Mouse (Mus musculus) lung, postnatal 10 days (tissue): ENCODE measurements at regions not wholly inside any gene's neighbourhood (a gene's known extent, or its start where the extent isn't known, plus 50 kb on each side); places are given as distances from the start of the nearest gene placed in this dataset.
A peak's percentile ranks its signal among the peaks of the same experiment; 100 is the strongest.

ENCODE experiments used
- DNase-seq: peaks from one replicate; pipeline ENCODE4 v3.0.0; 2021

- no peak for DNase-seq
Measured at GRCm38 (mm10) chr15:36945309-36945708, 62.3 kb downstream of the Zfp706 start.

GRCm38 (mm10) chr15:36944556-36945171 is 62.9 kb downstream of the Zfp706 start:
- no peak for DNase-seq

DNA sequence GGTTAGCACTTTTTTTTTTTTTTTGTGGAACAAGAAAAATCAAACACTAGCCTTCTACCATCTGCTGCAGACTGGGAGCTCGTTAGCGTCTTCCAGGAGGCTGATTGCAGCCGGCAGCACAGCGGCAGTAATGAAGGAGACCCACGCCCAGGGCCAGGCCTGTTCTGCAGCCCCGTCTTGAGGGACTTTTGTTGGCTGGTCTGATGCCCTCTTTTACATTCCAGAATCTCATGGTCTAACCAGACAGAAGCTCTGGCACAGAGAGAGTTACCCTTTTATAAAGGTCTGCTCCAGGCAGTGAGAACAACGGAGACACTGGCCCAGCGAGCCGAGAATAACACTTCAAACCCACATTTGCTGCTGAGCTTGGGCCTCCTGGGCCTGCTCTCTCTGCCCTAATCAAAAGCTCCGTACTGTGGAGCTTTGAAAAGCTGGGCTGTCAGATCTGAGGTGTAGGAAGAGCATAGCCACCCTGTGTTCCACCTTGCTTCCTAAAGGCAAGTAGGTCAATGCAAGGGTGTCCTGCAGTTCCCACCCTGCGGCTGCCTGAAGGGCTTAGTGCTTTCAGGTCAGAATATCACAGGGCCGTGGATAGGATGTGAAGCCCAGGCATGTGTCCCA is 64.0 kb downstream of the Zfp706 start:
- no peak for DNase-seq

DNA sequence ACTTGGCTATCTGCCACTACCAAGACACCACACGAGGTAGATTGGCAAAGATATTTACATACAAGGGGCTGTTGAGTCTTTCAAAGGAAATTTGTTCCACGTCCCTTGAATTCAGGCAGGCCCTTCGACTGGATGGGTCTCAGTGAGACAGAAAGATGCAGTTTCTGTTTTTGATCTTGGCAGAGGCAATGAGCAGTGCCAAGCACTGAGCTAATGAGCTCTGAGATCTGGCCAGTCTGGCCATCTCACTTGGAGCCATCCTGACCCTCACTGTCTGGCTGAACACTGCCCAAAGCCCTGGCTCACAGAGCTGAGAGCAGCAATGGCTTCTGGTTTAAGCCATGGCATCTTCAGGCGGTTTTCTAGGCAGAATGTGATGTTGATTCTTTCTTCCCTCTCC is 65.3 kb downstream of the Zfp706 start:
- DNase-seq = no peak

DNA sequence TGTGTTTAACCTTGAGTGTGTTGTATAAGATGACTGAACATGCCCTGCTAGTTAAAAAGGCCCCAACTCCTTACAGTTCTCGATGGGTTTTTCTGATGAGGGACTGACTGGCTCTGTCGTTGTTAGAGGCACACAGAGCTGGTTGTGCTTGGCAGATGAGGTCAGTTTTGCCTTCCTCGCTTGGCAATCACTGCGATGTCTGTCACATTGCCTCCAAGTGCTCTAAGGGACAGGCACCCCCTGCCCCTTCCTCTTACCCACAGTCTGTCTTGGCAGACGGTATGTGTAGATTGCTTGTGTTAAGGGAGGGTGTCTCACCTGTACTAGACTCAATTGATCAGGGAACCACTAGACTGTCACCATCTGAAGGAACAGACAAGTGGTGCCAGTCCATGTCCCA is 65.8 kb downstream of the Zfp706 start:
- DNase-seq = no peak

GRCm38 (mm10) chr15:36939608-36940007 is 68.0 kb downstream of the Zfp706 start:
- DNase-seq = no peak

- no peak for DNase-seq
Measured at GRCm38 (mm10) chr15:36939153-36939552, 68.4 kb downstream of the Zfp706 start.

- peak; percentile 92 for DNase-seq
Measured at GRCm38 (mm10) chr15:36938511-36939150, 68.9 kb downstream of the Zfp706 start.

DNA sequence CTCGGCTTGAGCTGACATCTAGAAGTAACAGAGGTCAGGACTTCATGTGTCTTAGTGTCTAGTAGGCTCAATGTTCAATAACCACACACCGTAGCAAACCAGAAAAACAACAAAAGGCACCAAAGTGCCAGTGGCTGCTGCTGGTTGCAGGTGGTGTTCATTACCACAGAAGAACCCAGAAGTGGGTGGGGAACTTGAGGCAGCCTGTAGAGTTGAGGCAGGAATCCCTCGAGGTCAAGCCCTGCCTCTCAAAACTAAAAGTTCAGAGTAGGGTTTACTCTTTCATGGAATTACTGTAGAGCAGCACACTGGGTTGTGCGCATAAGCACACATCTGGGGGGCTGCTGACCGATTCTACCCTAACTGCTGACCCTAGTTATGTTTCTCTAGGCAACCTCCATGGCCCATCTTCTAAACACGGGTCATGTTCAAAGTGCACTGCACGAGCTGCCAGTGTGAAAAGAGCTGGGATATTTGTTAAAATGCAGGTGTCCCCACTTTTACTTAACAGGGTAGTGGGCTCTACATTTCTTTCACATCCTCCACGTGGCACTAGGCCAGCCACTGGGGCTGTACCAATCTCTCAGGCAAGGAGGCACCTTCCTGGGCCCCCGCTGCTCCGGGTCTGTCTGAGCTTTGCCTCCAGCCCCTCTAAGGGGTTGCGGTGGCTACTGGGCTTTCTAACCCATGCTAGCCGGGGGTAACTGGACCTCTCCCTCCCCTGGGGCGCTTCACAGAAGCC is 69.6 kb downstream of the Zfp706 start:
- DNase-seq = no peak

DNA sequence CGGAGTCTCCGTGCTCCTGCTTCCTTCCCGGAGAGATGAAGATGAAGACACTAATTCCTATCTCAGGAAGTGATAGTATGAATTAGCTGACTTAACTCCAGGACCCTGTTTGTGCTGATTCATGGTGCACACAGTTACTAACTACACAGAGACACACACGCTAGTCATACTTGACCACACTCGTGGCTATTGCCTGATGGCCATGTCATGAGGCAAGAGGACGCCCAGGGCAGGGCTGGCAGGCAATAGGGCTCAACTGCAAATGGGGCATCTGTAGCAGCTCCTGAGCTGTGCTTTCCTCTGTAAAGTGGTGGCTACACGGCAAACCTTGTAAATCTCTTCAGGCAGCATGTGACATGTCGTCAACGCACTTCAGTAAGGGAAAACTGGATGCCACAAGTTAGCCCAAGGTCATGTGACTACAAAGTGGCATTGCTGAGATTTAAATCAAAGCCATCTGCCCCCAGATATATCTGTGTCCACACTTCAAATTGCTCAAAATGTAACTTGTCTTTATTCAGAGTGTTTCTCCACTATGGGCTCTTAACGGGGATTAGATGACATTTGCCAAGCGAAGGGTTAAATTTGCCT is 70.4 kb downstream of the Zfp706 start:
- DNase-seq = no peak

- no peak for DNase-seq
Measured at GRCm38 (mm10) chr15:36934801-36935200, 72.8 kb downstream of the Zfp706 start.

- DNase-seq = peak; percentile 36
Measured at GRCm38 (mm10) chr15:36933581-36933991, 74.0 kb downstream of the Zfp706 start.

GRCm38 (mm10) chr15:36931460-36931859 is 76.1 kb downstream of the Zfp706 start:
- DNase-seq = no peak

DNA sequence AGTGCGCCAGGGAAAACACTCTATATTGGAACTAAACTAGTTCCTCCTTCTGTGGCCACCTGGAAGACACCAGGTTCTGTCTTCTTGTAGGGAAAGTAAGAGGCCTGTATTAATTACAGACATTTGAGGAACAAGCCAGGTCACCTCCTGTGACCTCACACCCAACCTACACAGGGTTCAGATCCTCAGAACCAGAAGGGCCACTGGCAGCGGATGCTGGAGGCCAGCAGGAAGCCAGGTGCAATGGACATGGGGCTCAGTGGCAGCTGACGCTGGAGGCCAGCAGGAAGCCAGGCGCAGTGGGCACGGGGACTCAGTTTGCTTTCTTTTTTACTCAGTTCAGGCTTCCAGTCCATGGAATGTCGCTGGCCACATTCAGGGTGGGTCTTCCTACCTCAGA is 77.1 kb downstream of the Zfp706 start:
- no peak for DNase-seq

DNA sequence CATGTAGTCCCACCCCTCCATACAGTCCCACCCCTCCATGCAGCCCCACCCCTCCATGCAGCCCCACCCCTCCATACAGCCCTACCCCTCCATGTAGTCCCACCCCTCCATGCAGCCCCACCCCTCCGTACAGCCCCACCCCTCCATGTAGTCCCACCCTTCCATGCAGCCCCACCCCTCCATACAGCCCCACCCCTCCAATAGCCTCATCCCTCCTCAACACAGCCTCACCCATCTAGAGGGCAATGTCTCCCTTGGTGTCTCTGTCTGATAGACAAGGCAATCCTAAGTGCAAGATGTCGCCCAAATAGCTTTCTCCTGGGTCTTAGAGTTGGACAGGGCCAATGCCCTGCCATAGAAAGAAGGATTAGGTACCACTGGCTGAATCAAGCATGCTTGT is 77.8 kb downstream of the Zfp706 start:
- no peak for DNase-seq

DNA sequence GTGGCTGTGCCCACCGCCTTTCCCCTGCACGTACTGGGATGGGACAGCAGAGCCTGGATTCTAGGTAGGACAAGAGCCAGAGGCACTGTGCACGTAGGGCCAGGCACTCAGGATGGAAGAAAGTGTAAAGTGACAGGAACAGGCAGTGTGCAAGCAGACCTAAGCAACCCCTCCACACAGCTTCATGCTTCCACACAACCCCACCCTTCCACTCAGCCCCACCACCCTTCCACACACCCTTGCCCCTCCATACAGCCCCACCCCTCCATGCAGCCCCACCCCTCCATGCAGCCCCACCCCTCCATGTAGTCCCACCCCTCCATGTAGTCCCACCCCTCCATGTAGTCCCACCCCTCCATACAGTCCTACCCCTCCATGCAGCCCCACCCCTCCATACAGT is 78.5 kb downstream of the Zfp706 start:
- no peak for DNase-seq

DNA sequence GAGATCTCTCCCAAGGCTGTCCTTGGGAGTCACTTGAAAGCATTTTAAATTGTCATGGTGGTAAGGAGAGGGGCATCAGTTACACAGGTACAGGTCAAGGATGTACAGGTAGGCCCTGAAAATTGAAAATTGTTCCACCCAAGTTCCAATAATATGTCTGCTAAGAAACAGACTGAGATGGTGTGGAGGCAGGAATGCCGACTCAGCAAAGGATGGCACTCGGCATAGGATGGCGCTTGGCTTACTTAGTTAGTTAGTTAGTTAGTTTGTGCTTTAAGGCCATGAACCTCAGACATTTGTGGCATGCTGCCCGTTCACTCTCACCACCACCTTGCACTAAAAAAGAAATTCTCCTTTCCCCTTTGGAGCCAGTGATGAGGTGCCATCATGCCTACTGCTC is 78.9 kb downstream of the Zfp706 start:
- DNase-seq = no peak

GRCm38 (mm10) chr15:36927436-36927835 is 80.1 kb downstream of the Zfp706 start:
- no peak for DNase-seq

GRCm38 (mm10) chr15:36924171-36924570 is 83.4 kb downstream of the Zfp706 start:
- DNase-seq = peak; percentile 59

- no peak for DNase-seq
Measured at GRCm38 (mm10) chr15:36921384-36921783, 86.2 kb downstream of the Zfp706 start.

- no peak for DNase-seq
Measured at GRCm38 (mm10) chr15:36920886-36921285, 86.7 kb downstream of the Zfp706 start.

DNA sequence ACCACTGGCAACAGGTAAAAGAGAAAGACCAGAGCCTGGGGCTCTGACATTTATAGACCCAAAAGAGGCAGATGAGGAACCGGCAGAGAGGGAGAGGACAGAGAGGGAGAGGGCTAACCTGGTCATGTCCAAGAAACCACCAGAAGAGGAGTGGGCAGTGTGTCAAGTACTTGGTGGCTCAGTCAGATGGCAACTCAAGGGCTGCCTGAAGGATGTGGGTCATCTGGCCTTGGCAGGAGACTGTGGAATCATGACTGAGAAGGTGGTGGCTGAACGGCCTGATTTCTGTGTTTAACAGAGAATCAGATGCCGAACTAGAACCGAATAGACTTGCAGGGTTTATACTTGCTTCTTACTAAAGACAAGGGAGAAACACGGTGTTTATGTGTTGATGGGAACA is 87.9 kb downstream of the Zfp706 start:
- DNase-seq = no peak

DNA sequence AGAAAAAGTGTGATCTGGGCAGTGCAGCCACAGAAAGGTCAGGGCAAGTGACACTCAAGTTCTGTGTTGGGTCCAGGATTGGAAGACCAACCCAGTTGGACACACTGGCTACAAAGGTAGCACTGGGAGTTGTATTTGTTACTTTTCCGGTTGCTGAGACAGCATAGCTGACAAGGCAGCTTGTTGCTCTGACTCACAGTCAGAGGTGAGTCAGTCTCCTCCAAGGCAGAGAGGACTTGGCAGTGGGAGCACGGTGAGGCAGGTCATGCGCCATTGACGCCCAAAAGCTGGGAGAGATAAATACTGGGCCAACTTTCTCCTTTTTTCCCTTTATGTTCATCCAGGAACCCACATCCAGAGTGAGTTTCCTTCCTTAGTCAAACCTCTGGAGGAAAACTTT is 88.4 kb downstream of the Zfp706 start:
- DNase-seq = no peak
